Mouse (Mus musculus) gastrocnemius, postnatal 10 days (tissue): ENCODE results near the gene Gstcd. TPM values are rescaled to one million over a fixed set of nuclear protein-coding genes. Genes with fewer than 3 reads are reported as not detected.

ENCODE experiments used
- DNase-seq: peaks from one replicate; pipeline ENCODE4 v3.0.0; 2021; ENCODE audit warnings: mixed read lengths
- total RNA-seq, 2 experiments: library from RNA; stranded (reverse); gene quantifications; 2 replicates each; pipeline ENCODE4 v1.2.3; 2021

Gene Gstcd
- total RNA-seq, 2 experiments from 2014 or later: 5.9 to 7.0 TPM

DNA sequence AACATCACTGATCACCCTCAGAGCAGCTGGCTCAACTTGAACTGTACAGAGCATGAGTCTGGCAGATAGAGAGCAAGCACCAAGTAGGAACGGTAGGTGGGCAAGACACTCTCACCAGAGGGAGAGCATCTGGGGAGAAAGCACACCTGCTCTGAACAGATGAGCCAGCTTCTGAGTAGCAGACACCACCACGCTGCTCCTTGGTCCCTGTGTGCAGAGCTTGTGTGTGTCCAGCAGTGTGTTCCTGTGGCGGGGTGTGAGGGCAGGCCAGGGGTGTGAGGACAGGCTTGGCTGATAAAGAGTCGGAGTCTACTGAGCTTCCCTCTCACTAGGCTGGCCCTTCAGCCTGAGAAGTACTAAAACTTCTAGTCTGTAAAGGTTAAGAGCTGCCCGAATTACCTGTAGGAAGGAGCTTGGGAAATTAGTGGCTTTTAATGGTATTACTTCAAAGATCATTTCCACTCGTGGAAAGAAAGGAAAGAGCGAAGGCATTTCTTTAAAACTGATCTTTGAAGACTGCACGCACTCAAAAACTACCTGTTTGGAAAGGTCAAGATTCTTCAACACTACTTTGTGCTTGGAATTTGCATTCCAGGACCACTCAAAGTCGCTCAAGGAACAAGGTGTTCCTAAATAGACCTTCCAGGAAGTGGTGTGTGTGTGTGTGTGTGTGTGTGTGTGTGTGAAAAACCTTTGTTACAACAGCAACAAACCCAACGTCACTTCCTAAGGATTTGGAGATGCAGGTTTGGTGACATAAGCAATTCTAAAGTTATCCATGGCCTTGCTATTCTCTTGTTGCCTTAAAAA is 151.4 kb downstream of the Gstcd start:
- DNase-seq: no peak

DNA sequence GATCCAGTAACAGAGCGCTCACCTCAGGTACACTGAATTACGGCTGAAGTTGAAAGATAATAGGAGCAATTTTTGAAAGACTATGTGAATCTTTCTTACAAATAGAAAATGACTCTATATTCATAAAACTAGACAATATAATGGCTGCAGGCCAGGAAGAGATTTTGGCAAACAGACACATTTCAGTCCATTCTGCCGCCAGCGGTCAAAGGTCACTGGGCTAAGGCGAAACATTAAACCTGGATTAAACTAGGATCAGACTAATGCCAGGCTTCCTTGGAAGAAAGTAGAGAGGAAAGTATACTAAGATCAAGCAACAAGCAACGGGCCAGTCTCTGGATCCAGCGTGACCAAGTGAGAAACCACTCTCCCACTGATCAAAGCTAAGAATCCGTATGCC is 152.8 kb downstream of the Gstcd start:
- no peak for DNase-seq

DNA sequence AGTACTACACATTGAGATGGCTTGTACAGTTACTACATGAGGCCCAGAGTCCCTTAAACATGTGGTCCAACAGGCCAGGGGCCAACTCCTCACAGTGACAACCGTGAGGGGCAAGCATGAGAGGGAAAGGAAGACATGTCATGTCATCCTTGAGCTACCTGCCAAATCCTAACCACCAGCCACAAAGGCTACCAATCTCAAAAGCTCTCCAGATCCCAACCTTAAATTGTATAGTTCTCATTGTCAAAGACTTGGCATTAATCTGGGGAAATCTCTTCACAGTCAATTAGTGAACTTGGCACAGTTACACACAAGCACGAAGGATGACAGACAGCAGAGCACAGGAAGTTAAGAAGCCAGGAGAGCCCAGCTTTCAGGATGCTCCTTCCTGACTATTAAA is 157.2 kb downstream of the Gstcd start:
- DNase-seq: no peak

Other genes starting within 250 kb of the Gstcd start
- 10 to 100 TPM; 19.4 to 24.1 TPM for gene Npnt, start 141.7 kb downstream of the Gstcd start, total RNA-seq
- gene Ints12, start 193 bp downstream of the Gstcd start, total RNA-seq: 1 to 10 TPM; 7.4 to 8.6 TPM
- gene Arhgef38, start 142.9 kb upstream of the Gstcd start, total RNA-seq: not detected
- 10 to 100 TPM; 51.0 to 51.3 TPM for gene Ppa2, start 218.1 kb upstream of the Gstcd start, total RNA-seq